Mouse (Mus musculus) large intestine, adult 2 months (tissue): ENCODE results near the gene Maml3. TPM values are rescaled to one million over a fixed set of nuclear protein-coding genes. Genes with fewer than 3 reads are reported as not detected.

Experiments used
- DNase-seq: peaks from one replicate; pipeline ENCODE4 v3.0.0-alpha.2; 2012; ENCODE audit warnings: low read depth, low spot score
- WGBS: fragments of 180-500 bp; shearing (Covaris S2); methylation state at CpG from one replicate; pipeline ENCODE4 v1.1.7; 2018; 5-methylcytosine and 5-hydroxymethylcytosine counted together
- polyA plus RNA-seq: library from polyadenylated mRNA; depleted of rRNA; stranded (reverse); fragments of >200 nt; gene quantifications from 2 replicates; pipeline ENCODE4 v1.2.3, GENCODE M21; 2012

The Maml3 gene
- polyA plus RNA-seq, 1 experiment: 1.8 TPM

DNA sequence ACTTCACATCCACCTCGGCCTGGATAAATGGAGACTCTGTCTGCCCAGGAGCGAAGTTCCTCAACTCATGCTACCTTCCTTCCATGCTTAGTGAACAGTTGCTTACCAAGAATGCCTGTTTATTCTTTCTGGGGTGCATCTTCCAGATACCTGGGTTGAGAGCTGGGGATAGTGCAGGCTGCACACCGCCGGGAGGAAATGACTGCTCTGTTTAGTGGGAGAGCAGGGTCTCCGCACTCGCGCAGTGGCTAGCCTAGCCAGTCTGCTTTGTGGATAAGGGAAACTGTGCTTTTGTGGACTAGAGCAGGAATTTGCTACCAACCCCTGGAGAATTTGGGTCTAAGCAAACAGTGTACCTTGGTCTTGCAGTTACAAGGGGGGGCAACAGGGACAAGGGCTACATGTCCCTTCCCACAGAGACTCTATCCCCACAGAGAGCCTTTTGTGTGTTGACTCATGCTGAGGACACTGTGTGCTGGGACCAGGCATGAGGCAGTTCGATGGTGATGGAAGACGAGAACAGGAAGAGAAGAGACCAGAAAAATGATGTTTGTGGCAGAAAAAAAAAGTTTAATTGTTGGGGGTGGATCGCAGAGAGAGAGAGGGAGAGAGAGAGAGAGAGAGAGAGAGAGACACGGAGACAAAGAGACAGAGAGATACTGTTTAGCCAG lies 442.9 kb downstream of the Maml3 start:
- no peak for DNase-seq
- WGBS: 26% methylated on average over 11 of the region's 11 CpGs

DNA sequence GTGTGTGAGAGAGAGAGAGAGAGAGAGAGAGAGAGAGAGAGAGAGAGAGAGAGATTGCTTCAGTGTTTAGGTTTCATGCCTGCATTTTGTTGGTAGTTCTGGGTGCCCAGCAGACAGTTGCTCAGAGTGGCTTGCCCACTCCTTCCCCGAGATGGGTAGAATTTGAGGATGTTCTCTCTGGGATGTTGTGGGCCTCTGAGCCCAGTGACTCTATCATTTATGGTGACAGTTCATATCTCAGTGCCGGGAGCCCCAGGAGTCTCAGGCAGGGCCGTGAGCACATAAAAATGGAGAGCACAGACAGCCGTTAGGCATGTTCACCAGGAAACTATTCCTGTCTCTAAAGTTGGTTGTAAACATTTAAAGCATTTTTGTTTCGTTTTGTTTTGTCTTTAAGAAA lies 443.5 kb downstream of the Maml3 start:
- no peak for DNase-seq
- WGBS: 18% methylated on average over 5 of the region's 5 CpGs

DNA sequence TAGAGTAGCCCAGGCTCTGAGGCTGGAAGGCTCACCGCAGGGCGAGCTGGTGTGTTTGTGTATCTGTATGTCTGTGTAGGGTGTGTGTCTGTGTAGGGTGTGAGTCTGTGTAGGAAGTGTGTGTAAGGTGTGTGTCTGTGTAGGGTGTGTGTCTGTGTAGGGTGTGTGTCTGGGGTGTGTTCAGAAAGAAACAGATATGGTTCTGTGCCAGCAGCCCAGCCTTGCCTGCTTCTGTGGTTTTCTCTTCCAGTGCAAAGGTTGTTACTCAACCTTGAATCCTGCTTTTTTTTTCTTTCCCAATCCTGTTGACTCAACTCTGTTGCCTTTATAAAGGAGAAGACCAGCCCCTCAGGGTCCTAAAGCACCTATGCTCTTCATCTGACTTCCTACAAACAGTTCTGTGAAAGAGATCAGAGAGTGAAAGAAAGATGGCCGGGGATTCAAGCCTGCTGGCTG lies 444.0 kb downstream of the Maml3 start:
- no peak for DNase-seq
- 47% methylated on average over 3 of the region's 3 CpGs for WGBS

DNA sequence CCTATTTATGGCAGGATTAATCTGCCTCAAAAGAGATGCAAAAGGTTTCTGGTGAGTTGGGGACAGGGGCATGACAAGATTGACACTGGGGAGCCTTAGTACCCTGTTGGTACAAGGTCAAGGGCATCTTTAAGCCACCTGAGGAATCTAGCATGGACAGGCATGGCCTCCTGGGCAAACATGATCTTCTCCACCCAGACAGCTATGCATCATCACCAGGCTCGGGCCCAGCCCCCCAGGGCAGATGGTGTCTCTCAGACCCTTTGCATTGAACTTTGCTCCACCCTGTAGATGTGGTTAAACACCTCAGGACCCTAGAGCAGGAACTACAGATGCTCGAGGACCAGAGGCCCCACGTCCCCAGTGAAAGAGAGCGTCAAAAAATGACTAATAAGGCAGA lies 444.8 kb downstream of the Maml3 start, which contains the start of gene Mgst2:
TSS of gene Mgst2 (plus strand) at position 301 of the 400 bp plus-strand sequence.
- no peak for DNase-seq
- 54% methylated on average over 4 of the region's 4 CpGs for WGBS

DNA sequence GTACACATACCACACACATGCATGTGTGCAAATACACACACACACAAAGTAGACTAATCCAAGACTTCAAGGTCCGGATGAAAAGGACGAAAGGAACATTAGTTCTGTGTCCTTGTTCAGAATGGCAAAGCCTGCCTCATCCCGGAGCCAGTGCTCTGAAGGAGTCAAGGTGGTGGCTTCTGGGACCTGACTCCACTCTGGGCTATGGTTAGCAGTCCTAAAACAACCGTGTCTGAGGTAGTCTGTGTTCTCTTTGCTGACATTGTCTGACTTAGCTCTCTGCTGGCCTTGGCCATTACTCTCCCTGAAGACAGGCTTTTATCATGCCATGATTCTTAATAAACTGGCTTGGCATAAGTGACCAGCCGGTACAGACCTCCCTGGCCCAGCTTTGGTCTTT lies 445.5 kb downstream of the Maml3 start:
- no peak for DNase-seq
- 92% methylated on average over 5 of the region's 5 CpGs for WGBS

- no peak for DNase-seq
- WGBS: 48% methylated on average over 6 of the region's 6 CpGs
Observed at GRCm38 (mm10) chr3:51654303-51655055, 450.4 kb downstream of the Maml3 start.

GRCm38 (mm10) chr3:51652701-51653100 lies 452.2 kb downstream of the Maml3 start:
- no peak for DNase-seq
- WGBS: 3% methylated on average over 9 of the region's 9 CpGs

- no peak for DNase-seq
Observed at GRCm38 (mm10) chr3:51652292-51652691, 452.6 kb downstream of the Maml3 start.

DNA sequence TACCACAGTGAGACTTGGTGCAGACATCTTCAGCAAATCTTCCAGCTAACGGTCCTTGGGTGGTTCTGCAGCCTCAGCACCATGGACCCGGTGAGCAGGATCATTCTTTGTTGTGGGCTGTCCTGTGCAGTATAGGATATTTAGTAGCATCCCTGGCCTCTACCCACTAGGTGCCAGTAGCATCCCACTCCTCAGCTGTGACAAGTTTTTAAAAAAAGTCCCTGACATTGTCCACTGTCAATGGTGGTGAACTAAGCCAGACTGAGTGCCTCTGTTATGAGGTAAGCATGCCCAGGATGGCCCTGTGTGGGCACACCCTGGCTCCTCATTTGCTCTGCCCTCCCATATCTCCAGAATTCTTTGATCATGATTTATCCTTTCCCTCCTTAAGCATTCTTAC lies 453.7 kb downstream of the Maml3 start:
- 82% methylated on average over 2 of the region's 2 CpGs for WGBS

More at GRCm38 (mm10) chr3:51652292-51652691, 452.6 kb downstream of the Maml3 start:
- WGBS: 3% methylated on average over 9 of the region's 9 CpGs

GRCm38 (mm10) chr3:51649986-51650385 lies 454.9 kb downstream of the Maml3 start:
- no peak for DNase-seq
- 81% methylated on average over 8 of the region's 8 CpGs for WGBS

More for the DNA sequence above, 453.7 kb downstream of the Maml3 start:
- DNase-seq: no peak

DNA sequence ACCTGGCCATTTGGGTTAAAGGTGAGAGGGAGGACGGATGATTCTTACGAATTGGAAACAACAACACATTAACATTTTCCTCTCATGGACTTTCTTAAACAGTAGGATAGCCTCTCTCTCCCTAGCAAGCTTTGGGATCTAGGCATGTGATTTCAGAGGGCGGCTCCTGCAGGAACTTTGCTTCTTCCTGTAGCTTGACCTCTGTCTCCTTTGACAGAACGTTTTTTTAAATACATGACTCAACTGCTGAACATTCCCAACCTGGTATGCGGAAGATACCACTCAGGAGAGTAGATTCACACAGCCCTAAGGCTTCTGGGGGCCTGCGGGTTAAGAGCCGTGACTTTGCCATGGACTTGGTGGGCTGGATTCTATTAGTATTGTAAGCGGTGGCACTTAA lies 455.4 kb downstream of the Maml3 start:
- DNase-seq: no peak
- WGBS: 43% methylated on average over 8 of the region's 8 CpGs

DNA sequence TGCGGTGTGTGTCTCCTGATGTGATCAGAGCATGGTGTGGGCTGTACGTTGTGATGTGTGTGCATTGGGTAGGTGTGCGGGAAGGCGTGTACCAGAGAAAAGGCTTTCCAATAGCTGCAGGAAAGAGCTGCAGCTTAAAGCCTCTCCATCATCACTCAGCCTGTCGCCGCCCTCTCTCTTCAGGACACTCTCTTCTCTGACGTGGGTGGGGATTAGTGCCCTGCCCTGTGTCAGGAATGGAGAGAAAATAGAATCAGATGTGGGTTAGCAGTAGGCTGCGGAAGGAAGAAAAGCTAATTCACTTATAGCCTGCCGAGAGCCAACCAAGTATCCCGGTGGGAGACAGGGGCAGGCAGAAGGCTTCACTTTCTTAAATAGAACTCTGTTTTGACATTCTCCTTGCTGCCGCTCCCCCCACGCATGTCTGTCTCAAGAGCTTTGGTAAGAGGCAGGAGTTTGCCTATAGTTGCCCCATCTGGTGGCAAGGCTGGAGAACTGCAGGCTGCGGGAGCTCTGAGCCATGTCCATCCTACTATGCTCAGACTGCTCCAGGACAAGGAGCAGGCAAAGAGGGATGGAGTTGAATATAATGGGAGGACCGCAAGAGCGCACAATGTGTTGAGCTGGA lies 456.7 kb downstream of the Maml3 start:
- no peak for DNase-seq
- WGBS: 37% methylated on average over 15 of the region's 15 CpGs

DNA sequence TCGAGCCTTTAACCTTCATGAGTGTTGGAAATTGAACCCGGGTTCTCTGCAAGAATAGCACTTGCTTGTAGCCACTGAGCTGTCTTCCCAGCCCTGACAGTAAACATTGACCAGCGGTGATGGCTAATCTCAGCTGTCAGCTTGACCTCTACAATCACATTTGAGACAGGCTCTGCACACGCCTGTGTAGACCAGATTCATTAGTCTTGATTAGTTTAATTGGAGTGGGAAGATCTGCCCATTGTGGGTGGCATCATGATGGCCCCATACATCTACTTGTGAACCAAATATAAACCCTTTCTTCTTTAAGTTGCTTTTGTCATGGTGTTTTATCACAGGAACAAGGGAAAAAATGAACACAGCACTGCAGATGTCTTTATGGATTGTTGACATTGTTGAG lies 457.5 kb downstream of the Maml3 start:
- WGBS: 77% methylated on average over 4 of the region's 4 CpGs
- no peak for DNase-seq

- WGBS: 70% methylated on average over 10 of the region's 10 CpGs
- no peak for DNase-seq
Observed at GRCm38 (mm10) chr3:51646301-51646700, 458.6 kb downstream of the Maml3 start.

DNA sequence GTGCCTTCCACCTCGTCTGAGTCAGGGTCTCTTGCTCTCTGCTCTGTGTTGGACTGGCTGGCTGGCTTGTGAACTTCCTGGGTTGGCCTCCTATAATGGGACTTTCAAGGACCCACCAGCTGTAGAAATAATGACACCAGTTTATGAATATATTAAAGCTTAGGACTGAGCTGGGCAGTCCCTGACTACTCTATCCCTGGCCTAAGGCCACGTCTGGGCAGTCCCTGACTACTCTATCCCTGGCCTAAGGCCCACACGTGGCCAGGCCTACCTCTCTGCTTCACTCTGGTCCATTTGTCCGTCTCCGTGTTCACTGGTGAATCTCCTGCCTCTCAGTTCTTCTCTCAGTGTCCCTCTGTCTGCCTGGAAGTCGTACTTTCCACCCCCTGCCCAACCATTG lies 459.4 kb downstream of the Maml3 start:
- no peak for DNase-seq
- 84% methylated on average over 6 of the region's 6 CpGs for WGBS

DNA sequence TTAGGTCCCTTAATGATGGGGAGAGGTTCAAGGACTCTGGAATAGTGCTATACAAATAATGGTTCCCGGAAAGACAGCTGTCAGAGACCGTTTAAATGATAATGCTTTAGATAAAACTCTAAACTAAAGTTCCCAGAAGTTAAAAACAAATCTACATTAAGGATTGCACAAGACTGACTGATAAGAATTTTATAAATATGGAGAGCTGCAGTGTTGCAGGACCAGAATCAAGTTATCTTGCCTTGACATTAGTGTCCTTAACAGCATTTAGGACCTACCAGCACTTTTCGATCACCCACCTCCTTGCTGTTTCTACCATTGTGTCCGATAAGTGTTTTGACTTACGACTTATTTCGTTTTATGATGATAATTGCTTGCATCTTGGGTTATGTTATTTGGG lies 466.6 kb downstream of the Maml3 start:
- WGBS: 71% methylated on average over 6 of the region's 6 CpGs
- no peak for DNase-seq

DNA sequence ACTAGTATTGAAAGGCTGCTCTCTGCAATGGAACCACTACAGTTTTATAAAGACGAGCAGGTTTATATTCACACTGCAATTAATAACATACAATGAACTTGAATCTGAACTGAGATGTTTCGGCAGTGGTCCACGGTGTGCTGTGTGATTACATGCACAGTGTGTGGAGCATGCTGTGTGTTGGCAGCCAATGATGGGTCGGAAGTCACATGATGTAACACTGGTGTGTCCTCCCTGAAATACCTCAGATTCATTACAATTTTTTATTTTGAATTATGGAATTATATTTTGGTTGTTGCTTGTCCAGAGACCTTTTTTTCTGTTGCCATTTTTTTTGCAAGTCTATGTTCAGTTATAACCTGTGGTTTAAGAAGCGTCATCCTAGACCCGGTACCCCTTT lies 467.6 kb downstream of the Maml3 start:
- WGBS: 92% methylated on average over 6 of the region's 6 CpGs
- DNase-seq: no peak

DNA sequence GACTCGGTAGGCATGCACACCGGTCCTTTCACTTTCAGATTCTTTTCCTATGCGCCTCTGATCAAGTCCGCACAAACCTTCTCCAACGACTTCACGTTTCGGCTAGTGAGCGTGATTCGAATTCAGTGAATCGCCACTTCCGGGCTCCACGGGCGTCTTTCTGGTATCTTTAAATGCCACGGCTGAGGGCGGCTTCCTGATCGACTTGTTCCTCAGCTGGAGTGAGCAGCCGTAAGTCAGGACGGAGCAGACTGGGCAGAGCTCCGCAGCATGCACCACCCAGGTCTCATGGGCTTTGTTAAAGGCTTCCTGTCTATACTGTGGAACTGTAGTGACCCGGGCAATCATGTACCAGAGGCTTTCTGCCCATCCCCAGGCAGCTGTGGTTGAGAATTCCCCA lies 468.2 kb downstream of the Maml3 start:
- DNase-seq: no peak
- 84% methylated on average over 20 of the region's 20 CpGs for WGBS

GRCm38 (mm10) chr3:51635960-51636359 lies 468.9 kb downstream of the Maml3 start:
- DNase-seq: no peak
- 73% methylated on average over 2 of the region's 2 CpGs for WGBS
